Mouse (Mus musculus): ENCODE results near the gene Il22ra1. TPM values are rescaled to one million over a fixed set of nuclear protein-coding genes. Genes with fewer than 3 reads are reported as not detected.

Gene Il22ra1
- polyA plus RNA-seq, 1 experiment from 2014 or later, result not detected

DNA sequence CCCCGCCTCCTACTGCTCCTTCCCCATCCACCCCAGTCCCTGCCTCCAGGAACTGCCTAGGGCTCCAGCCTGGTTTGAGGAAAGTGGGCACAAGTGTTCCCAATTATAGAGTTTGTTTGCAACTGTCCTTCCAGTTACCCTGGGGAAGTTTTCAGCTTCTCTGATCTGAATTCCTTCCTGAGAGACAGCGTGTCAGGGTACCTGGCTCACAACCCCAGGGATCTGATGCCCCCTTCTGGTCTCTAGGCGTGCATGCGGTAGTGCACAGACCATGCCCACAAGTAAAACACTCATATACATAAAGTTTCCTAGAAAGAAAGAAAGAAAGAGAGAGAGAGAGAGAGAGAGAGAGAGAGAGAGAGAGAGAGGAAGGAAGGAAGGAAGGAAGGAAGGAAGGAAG lies 30.4 kb downstream of the Il22ra1 start:
- H3K27me3 ChIP-seq, result no peaks in the 10 kb centered on the region
- in situ Hi-C loops (cut with MboI; ENCODE audit: low pct_unique_long_range_greater_than_20kb), result loop anchor here (5.0 kb wide), 1 partner anchor 51 kb away; no protein-coding TSS in a partner anchor
- ChIA-PET CTCF (interaction anchor here (1.0 to 2.2 kb wide), 4 partner anchors 10 to 50 kb away, joined by 4 to 7 read pairs (median 5); no protein-coding TSS in a partner anchor), POLR2A (no interaction called here)
- no peak for TF ChIP-seq CTCF (IDR thresholded peaks at IDR 0.05)
- ATAC-seq (no peak), DNase-seq (ENCODE audit: low read depth, low spot score) (no peak)

- POLR2A ChIA-PET, result interaction anchor here (0.7 kb wide), 1 partner anchor 334 kb away, joined by 3 read pairs; no protein-coding TSS in a partner anchor
- in situ Hi-C loops (cut with MboI; ENCODE audit: low pct_unique_long_range_greater_than_20kb), result loop anchor here (5.0 kb wide), 1 partner anchor 52 kb away; no protein-coding TSS in a partner anchor
- DNase-seq (ENCODE audit: low read depth, low spot score), result no peak
- no peak for TF ChIP-seq CTCF (IDR thresholded peaks at IDR 0.05)
- ATAC-seq, result no peak
- CTCF ChIA-PET, result interaction anchor here (1.0 to 2.2 kb wide), 3 partner anchors 48 to 50 kb away, joined by 4 to 7 read pairs (median 6); no protein-coding TSS in a partner anchor
- H3K27me3 ChIP-seq, result no peaks in the 10 kb centered on the region
Observed at GRCm38 (mm10) chr4:135758825-135759224, 30.9 kb downstream of the Il22ra1 start.

- H3K27me3 ChIP-seq, result no peaks in the 10 kb centered on the region
- no peak for DNase-seq (ENCODE audit: low read depth, low spot score)
- in situ Hi-C loops (cut with MboI; ENCODE audit: low pct_unique_long_range_greater_than_20kb), result loop anchor here (5.0 kb wide), 1 partner anchor 52 kb away; no protein-coding TSS in a partner anchor
- POLR2A ChIA-PET, result interaction anchor here (0.7 kb wide), 1 partner anchor 335 kb away, joined by 3 read pairs; no protein-coding TSS in a partner anchor
- CTCF ChIA-PET, result interaction anchor here (1.5 to 2.2 kb wide), 2 partner anchors 48 to 51 kb away, joined by 6 to 7 read pairs; no protein-coding TSS in a partner anchor
- no peak for ATAC-seq
- TF ChIP-seq CTCF (IDR thresholded peaks at IDR 0.05), result no peak
Observed at GRCm38 (mm10) chr4:135759356-135759976, 31.5 kb downstream of the Il22ra1 start, which contains the start of gene Myom3. Myom3 (plus strand) TSS chr4:135759715.

DNA sequence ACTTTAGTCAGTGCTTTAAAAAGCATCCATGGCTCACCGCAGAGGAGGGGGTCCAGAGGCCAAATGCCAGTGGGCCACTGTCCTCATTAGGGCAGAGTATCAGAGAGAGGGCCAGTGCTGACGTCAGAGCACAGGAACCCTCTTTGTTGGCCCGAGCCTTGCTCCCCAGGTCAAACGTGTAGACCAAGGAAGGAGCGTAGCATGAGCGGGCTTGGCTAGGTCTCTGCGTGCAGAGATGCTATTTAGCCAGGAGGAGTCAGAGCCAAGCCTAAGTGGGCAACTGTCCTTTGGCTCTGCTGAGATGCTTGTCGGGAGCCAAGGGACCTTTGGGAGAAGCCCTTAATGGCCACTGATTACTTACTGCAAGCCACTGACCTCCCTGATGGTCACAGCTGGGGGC lies 33.1 kb downstream of the Il22ra1 start:
- in situ Hi-C loops (cut with MboI; ENCODE audit: low pct_unique_long_range_greater_than_20kb), result no loop called here
- no peak for TF ChIP-seq CTCF (IDR thresholded peaks at IDR 0.05)
- H3K27me3 ChIP-seq, result no peaks in the 10 kb centered on the region
- ATAC-seq (no peak), DNase-seq (ENCODE audit: low read depth, low spot score) (no peak)
- POLR2A ChIA-PET, result no interaction called here
- CTCF ChIA-PET, result no interaction called here

GRCm38 (mm10) chr4:135761569-135761968 lies 33.6 kb downstream of the Il22ra1 start:
- DNase-seq (ENCODE audit: low read depth, low spot score), result no peak
- ChIA-PET CTCF (no interaction called here), POLR2A (no interaction called here)
- ATAC-seq, result no peak
- in situ Hi-C loops (cut with MboI; ENCODE audit: low pct_unique_long_range_greater_than_20kb), result no loop called here
- H3K27me3 ChIP-seq, result no peaks in the 10 kb centered on the region
- TF ChIP-seq CTCF (IDR thresholded peaks at IDR 0.05), result no peak

- H3K27me3 ChIP-seq, result no peaks in the 10 kb centered on the region
- ATAC-seq (no peak), DNase-seq (ENCODE audit: low read depth, low spot score) (no peak)
- ChIA-PET CTCF (no interaction called here), POLR2A (no interaction called here)
- no peak for TF ChIP-seq CTCF (IDR thresholded peaks at IDR 0.05)
- in situ Hi-C loops (cut with MboI; ENCODE audit: low pct_unique_long_range_greater_than_20kb), result no loop called here
Observed at GRCm38 (mm10) chr4:135762251-135762906, 34.4 kb downstream of the Il22ra1 start.

GRCm38 (mm10) chr4:135764700-135765099 lies 36.7 kb downstream of the Il22ra1 start:
- DNase-seq (ENCODE audit: low read depth, low spot score) (no peak), ATAC-seq (no peak)
- in situ Hi-C loops (cut with MboI; ENCODE audit: low pct_unique_long_range_greater_than_20kb), result no loop called here
- POLR2A ChIA-PET, result no interaction called here
- CTCF ChIA-PET, result no interaction called here
- no peak for TF ChIP-seq CTCF (IDR thresholded peaks at IDR 0.05)
- H3K27me3 ChIP-seq, result no peaks in the 10 kb centered on the region

DNA sequence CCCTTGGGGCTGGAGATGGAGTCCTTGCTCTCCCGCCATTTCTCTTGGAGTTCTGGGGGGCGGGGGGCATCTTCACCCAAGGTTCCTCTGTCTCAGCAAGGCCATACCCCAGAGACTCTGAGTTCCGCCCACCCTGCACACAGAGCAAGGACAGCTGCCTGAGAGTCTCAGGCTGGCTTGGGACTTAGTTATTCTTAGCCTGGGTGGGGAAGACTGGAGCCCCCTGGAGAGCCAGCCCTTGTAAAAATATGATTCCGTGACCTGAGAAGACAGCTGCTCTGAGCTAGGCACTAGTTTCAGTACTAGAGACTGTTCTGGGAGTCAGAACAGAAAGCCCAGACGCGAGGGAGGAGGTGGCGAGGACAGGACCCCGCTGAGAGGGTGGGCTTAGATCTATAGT lies 37.7 kb downstream of the Il22ra1 start:
- in situ Hi-C loops (cut with MboI; ENCODE audit: low pct_unique_long_range_greater_than_20kb), result no loop called here
- H3K27me3 ChIP-seq, result no peaks in the 10 kb centered on the region
- ChIA-PET CTCF (no interaction called here), POLR2A (interaction anchor here (0.6 kb wide), 1 partner anchor 90 kb away, joined by 3 read pairs; the partner anchor contains the start of gene Srsf10)
- no peak for ATAC-seq
- no peak for DNase-seq (ENCODE audit: low read depth, low spot score)
- TF ChIP-seq CTCF (IDR thresholded peaks at IDR 0.05), result no peak

DNA sequence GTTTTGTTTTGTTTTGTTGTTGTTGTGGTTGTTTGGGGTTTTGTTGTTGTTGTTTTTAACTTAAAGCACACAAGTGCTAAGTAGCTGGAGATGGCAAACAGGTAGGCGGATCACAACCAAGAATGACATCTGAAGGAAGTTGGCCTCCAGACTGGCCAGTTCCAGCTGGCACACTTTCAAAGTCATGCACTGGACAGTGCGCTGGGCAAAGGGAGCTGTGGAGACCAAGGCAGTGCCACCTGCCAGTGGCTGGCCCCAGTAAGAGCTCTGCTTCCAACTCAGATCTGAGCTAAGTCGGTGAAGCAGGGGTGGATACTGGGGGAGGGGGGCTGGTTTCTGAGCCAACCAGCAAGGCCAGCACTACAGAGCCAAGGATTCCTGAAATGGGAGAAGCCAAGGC lies 39.0 kb downstream of the Il22ra1 start:
- DNase-seq (ENCODE audit: low read depth, low spot score), result no peak
- no peak for TF ChIP-seq CTCF (IDR thresholded peaks at IDR 0.05)
- POLR2A ChIA-PET, result no interaction called here
- in situ Hi-C loops (cut with MboI; ENCODE audit: low pct_unique_long_range_greater_than_20kb), result no loop called here
- no peaks in the 10 kb centered on the region for H3K27me3 ChIP-seq
- ATAC-seq, result no peak
- CTCF ChIA-PET, result interaction anchor here (1.2 to 1.3 kb wide), 2 partner anchors 56 to 60 kb away, joined by 3 to 4 read pairs; no protein-coding TSS in a partner anchor

- no peak for TF ChIP-seq CTCF (IDR thresholded peaks at IDR 0.05)
- no peaks in the 10 kb centered on the region for H3K27me3 ChIP-seq
- in situ Hi-C loops (cut with MboI; ENCODE audit: low pct_unique_long_range_greater_than_20kb), result no loop called here
- DNase-seq (ENCODE audit: low read depth, low spot score) (no peak), ATAC-seq (no peak)
- POLR2A ChIA-PET, result no interaction called here
- CTCF ChIA-PET, result no interaction called here
Observed at GRCm38 (mm10) chr4:135768572-135769526, 40.9 kb downstream of the Il22ra1 start.

Measured in Patski (cell line).